Mouse (Mus musculus): Measurements from ENCODE around the gene Zfp219.

The Zfp219 gene

DNA sequence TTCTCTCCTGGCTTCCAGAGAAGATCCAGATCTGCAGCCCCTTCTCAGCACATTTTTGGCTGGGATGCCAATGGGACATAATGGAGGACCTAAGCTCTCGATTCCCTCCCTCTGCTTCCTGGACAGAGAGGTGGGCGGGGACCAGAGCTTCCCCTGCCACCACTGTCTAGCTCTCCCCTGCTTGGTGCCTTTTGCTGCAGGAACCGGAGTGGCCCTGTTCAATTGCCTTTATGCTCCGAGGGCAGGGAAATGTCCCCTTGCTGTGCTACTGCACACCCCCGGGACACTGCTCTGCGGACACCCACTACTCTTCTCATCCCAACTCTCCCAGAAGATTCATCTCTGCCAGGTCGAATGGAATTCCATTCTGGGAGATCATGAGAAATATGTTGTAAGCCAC lies 15.4 kb downstream of the Zfp219 start:
- intact Hi-C loops (cut with DNase I), result loop anchor here (5.0 kb wide), 1 partner anchor 98 kb away; no protein-coding TSS in a partner anchor

DNA sequence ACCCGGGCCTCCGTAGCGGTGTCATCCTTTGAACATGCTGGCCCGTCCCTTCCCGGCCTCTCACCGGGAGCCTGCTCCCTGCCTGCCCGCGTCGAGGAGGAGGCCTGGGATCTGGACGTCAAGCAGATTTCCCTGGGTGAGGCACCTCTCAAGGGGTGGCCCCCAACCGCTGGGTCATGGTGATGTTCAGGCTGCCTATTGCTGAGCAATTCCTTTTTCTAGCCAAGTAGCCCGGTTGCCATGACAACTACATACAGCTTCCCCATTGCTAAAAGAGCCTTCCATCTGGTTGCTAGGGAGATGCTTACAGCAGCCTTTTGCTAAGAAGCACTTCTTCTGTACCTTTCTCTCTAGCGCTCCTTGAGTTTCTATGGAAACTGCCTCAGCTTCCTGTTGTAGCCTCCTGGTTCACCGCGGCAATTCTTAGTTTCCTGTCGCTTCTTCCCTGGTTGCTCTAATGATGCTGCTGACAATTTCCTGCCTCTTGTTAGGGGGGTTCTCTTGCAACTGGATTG lies 16.5 kb downstream of the Zfp219 start:
- intact Hi-C loops (cut with DNase I), result no loop called here

DNA sequence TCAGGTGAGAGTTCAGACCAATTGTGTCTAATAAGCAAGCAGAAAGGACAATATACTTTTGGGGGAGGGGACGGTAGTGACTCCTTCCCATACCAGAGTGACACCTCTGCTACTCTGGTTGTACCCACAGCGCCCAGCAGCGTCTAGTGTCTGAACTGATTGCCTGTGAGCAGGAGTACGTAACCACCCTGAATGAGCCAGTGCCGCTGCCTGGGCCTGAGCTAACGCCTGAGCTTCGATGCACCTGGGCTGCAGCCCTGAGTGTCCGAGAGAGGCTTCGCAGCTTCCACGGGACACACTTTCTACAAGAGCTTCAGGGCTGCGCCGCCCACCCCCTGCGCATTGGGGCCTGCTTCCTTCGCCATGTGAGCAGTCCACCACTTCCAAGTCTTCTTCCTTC lies 23.1 kb downstream of the Zfp219 start:
- intact Hi-C loops (cut with DNase I), result no loop called here

DNA sequence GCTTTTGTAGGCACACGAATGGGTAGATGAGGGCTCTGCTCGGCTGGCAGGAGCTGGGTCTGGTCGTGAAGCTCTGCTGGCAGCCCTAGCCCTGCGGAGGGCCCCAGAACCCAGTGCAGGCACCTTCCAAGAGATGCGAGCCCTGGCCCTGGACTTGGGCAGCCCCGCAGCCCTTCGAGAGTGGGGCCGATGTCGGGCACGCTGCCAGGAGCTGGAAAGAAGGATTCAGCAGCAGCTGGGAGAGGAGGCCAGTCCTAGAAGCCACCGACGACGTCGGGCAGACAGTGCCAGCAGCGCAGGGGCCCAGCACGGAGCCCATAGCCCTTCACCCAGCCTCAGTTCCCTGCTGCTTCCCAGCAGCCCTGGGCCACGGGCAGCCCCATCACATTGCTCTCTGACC lies 23.7 kb downstream of the Zfp219 start:
- intact Hi-C loops (cut with DNase I), result no loop called here

DNA sequence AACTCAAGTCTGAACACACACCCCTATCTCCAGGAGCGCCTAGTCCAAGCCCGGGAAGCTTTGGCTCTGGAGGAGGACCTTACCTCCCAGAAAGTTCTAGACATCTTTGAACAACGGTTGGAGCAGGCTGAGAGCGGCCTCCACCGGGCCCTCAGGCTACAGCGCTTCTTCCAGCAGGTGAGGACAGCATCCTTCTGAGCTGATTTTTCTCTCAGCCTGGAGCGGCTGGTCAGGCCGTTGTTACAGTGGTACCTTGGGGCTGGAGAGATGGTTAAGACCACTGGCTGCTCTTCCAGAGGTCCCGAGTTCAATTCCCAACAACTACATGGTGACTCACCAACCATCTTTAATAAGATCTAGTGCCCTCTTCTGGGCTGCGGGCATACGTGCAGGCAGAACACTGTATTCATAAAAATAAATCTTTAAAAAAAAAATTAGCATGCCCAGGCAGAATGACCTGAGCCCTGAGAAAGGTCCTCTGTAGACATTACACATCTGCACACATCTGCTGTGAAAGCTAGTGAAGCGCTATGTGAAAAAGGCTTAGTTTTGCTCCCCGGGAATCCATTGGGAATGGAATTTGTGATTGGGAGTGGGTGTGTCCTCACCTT lies 24.2 kb downstream of the Zfp219 start:
- intact Hi-C loops (cut with DNase I), result no loop called here

DNA sequence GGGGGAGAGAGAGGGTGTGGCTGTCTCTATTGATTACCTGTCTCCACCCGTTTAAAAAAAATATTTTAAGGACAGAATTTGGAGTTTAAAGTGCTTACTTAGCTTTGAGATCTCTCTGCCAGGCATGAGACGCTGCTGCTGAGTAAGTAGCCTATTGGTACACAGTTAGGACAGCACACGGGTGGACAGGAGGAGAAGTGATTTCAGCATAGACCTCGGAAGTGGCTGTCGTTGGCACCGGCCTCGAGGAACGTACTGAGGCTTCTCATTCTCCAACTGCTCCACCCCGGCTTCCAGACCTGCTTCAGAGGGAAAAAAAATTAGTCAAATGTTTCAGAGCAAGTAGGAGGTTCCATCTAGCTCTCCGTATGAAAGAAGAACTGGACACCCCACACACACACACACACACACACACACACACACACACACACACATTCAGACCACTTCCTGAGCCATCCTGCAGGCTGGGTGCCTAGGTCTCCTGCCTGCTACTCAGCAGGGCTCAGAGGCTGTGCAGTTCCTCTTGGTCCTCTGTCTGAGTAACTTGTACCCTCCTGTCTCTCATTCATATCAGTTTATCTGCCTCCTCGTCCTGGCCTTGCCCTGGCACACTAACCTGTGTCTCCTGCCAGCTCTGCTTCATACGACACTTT lies 25.2 kb downstream of the Zfp219 start:
- intact Hi-C loops (cut with DNase I), result no loop called here

DNA sequence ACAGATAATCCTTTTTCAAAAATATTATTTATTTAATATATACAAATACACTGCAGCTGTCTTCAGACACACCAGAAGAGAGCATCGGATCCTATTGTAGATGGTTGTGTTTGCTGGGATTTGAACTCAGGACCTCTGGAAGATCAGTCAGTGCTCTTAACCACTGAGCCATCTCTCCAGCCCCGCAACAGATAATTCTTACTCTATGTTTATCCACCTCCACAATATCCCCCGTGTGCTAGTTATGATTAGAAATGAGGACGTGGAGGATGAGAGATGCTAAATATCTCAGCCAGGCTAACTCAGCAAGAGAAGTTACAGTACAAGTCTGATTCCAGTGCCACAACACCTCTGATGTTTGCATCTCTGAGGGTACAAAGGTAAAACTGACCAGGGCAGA lies 26.1 kb downstream of the Zfp219 start:
- intact Hi-C loops (cut with DNase I), result no loop called here

DNA sequence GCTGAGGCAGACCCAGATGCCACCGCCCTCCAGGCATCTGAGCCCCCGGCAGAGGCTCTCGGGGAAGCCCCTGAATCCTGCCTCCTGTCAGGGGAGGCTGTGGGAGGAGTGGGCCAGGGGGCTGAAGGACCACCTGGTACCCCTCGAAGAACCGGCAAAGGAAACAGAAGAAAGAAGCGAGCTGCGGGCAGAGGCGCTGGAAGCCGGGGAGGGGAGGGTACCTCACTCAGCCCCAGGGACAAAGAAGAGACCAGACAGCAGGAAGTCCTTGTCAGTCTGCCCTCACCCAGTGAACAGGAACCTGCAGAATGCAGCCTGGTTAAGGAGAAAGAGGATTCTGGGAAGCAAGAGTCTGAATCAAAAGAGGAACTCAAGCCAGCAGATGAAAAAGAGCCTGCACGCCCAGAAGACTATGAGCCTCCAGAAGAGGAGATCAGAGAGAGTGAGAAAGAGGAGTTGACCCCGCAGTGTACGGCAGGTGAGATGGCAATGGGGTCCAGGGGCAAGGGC lies 31.0 kb downstream of the Zfp219 start:
- intact Hi-C loops (cut with DNase I), result loop anchor here (5.0 kb wide), 1 partner anchor 57 kb away; no protein-coding TSS in a partner anchor

DNA sequence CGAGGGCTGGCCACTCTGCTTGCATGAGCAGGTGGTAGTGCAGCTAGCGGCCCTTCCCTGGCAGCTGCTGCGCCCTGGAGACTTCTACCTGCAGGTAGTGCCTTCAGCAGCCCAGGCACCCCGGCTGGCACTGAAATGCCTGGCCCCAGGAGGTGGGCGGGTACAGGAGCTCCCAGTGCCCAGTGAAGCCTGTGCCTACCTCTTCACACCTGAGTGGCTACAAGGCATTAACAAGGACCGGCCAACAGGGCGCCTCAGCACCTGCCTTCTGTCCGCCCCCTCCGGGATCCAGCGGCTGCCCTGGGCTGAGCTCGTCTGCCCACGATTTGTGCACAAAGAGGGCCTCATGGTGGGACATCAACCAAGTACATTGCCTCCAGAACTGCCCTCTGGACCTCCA lies 31.8 kb downstream of the Zfp219 start:
- intact Hi-C loops (cut with DNase I), result loop anchor here (5.0 kb wide), 1 partner anchor 56 kb away; no protein-coding TSS in a partner anchor

DNA sequence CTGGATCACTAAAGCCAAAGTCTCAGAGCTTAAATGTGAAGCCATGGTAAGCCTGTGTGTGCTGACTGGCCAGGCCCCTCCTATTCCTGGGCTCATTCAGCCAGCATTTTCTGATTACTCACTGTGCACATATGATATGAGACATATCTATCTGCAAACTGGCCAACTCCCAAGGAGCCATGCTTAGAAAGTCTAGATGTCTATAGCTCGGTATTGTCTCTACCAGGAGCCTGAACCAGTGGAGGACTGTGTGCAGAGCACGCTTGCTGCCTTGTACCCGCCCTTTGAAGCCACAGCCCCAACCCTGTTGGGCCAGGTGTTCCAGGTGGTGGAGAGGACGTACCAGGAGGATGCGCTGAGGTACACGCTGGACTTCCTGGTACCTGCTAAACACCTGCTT lies 33.4 kb downstream of the Zfp219 start:
- intact Hi-C loops (cut with DNase I), result loop anchor here (5.0 kb wide), 1 partner anchor 55 kb away; no protein-coding TSS in a partner anchor

DNA sequence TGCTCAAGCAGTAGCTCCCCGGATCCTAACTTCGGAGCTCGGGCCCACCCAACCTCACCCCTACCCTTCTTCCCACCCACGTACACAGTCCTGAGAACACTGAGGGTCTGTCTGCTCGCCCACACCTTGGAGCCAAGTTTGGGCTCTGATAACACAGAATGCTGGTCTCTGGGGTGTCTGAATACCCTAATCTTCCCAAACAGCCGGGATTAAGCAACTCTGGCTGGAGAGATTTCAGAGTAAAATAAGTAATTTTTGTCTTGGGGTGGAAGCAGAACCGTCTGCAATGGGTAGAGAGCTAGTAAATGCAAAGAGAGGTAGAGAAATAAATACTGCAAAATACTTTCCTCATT lies 34.4 kb downstream of the Zfp219 start:
- intact Hi-C loops (cut with DNase I), result loop anchor here (5.0 kb wide), 1 partner anchor 54 kb away; no protein-coding TSS in a partner anchor

DNA sequence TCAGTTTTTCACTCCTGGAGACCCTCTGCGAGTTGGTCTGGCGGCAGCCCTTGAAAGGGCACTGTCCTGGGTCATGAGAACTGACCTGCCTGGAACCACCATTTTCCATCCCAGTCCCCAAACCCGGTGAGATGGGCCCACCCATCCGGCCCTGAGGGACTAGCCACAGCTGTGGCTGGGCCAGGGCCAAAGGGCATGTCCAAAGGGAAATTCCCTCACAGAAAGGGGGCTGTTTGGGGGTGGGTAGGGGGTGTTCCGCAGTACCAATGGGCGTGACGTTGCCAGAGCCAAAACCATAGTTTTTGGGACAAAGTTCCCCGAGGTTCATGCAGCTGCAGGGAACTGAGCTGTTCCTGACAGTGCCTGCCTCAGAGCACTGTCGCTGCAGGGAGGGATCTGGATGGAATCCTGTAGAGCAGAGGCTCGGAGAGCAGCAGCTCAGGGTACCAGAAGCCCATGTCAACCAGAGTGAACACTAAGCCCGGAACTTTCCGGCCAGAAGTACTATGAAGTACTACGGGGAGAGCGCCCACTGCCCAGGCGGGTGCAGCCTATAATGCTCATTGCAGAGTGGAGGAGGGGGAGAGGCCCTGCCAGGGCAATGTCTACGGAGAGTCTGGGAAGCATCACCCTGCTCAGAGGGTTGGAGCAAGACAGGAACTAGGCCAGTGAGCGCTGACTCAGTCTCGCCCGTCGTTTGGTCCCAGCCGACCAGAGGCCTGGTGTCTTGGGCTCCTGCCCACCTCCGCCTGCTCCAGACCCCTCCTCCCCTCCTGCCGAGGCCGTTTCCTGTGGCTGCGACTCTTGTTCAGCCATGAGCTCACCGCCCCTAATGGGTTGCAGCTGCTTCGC lies 35.0 kb downstream of the Zfp219 start:
- intact Hi-C loops (cut with DNase I), result loop anchor here (5.0 kb wide), 1 partner anchor 53 kb away; no protein-coding TSS in a partner anchor

DNA sequence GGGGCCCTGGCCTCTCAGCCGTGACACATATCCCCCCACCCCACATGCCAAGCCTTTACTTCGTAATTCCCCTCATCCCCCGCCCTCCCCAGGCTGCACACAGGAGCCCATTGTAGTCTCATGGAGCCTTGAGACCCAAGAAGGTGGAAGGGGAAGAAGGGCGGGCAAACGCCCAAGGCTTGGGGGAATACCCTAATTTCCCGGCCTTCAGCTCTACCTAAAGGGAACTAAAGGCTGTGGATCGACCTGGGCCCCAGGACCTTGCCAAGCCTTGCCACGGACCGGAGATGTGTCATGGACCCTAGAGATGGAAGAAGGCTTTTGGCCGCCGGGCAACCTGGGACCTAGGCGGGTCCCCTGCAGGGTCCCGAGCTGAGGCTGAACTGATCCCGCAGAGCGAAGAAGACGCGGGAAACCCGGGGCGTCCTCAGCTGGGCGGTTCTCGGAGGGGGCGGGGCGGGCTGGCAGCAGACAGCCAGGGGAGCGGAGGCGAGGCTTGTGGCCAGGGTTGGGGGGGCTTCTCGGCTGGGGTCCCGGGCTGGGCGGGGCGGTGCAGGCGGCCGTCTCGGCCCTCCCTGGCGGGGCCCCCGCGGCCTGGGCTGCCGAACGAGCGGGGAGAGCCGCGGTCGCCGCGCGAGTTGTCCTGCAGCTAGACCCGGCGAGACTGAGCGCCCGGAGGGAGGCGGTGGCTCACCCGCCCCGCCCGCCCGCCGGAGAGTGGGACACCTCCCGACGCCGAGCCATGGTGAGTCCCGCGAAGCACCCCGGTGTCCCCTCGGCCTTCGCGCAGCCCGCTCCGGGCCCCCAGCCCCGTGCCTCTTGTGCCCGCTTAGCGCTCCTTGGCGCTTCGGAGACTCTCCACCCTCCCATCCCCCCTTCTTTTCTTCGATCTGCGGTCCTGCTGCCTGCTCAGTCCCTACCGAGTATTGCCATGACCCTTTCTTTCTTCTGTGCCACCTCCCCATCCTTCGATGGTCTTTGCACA lies 36.0 kb downstream of the Zfp219 start, which contains the start of gene Arhgef40:
TSS of gene Arhgef40 (plus strand) at position 473 of the 985 bp plus-strand sequence.
- intact Hi-C loops (cut with DNase I), result loop anchor here (5.0 kb wide), 1 partner anchor 52 kb away; no protein-coding TSS in a partner anchor

DNA sequence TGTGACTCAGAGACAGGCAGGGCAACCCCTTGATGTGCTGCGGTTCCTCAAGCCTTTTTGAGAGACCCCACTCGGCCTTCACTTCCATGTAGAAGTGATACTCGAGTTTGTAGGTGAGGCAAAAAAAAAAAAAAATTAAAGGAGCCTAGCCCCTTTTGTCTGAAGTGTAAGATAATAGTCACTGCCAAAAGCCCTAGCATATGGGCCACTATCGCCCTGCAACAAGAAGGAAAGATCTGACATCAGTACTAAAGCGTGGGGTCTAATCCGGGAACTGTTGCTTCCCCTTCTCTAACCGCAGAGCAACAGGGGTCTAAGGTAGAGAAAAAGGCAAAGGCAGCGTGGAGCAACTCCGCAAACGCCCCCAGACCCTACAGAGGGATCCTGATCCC lies 36.7 kb downstream of the Zfp219 start:
- intact Hi-C loops (cut with DNase I), result no loop called here

DNA sequence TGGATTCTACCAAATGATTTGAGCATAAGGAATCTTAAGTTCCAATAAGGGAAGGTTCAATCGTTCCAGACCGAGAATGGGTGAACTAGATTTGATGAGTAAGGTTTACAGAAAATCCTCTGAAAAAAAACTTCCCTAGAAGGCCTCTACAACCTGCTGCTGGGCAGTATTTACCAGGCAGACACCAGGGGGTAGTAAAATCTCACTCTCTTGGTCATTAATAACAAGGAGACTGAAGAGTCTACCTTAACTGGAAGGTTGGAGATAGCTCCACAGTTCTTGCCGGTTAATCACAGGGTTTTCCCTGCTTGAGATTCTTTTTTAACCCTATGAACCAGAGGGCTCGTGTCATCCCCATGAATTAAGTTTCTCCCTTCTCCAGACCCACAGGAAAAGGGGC lies 37.3 kb downstream of the Zfp219 start:
- intact Hi-C loops (cut with DNase I), result no loop called here

DNA sequence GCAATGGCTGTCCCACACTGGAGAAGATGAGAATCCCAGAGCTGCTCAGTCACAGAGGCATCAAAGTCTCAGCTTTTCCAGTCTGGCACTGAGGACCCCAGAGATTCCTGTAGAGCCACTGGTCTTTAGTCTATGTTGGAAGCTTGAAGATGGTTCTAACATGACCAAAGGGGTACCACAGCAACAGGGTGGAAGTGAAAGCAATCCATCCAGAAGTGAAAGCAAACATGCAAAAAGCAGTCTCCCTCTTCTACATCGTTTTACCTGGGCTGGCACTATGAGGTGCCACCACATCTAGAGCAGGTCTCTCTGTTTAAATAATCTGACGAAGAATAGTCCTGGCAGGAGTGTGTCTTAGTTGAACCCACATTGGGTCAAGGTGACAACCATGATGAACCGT lies 41.3 kb downstream of the Zfp219 start:
- intact Hi-C loops (cut with DNase I), result no loop called here

DNA sequence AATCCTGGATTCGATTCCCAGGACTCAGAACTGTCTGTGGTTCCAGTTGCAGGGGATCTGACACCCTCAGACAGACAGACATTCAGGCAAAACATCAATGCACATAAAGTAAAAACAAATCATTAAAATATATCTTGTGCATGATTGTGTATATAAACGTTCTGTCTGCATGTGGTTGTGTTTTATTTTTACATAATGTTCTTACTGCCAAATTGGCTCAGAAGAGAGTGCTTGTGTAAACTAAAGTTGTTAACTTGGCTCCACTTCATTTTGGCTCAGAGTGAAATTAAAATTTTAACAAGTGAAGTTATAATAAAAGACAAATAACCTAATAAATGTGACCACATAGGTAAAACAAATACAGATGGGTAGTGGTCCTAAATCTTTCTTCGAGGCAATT lies 53.1 kb downstream of the Zfp219 start:
- intact Hi-C loops (cut with DNase I), result no loop called here

DNA sequence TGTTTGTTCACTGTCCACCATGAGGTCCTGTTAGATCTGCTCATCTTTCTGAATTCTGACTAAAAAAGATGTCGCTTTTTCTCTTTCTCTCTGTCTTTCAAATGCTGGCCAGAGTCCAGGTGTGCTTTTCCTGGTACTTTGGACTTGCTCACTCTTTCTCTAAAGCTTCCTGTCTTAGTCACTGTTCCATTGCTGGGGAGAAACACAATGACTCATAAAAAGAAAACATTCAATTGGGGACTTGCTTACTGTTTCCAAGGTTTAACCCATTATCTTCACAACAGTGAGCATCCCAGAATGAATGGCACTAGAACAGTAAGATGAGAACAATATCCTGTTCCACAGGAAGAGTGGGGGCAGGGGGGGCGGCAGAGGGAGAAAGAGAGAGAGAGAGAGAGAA lies 60.2 kb downstream of the Zfp219 start:
- intact Hi-C loops (cut with DNase I), result no loop called here
